Mouse (Mus musculus): ENCODE data around the gene Dnah2. TPM values are rescaled to one million over a fixed set of nuclear protein-coding genes. Genes with fewer than 3 reads are reported as not detected.

The Dnah2 gene
- total and polyA plus RNA-seq, 3 experiments, result under 0.01 to 0.03 TPM; not detected in 1

GRCm38 (mm10) chr11:69547071-69547470 lies 1.8 kb downstream of the Dnah2 start:
- peak overlapping the region; percentile 88 for H3K4me2 ChIP-seq (ENCODE audit: insufficient read depth, low read depth, poor library complexity, severe bottlenecking)
- dilution Hi-C loops (cut with MboI; ENCODE audit: extremely low pct_ligation_motif_present, extremely low pct_unique_long_range_greater_than_20kb, low sequenced_read_pairs), result no loop called here
- no peaks in the 10 kb centered on the region for H3K36me3 ChIP-seq (replicated peaks in 1 of 2; ENCODE audit: control insufficient read depth in 1 of 2, insufficient read depth in 1 of 2, low read length in 1 of 2)
- no peaks in the 10 kb centered on the region for H3K9me3 ChIP-seq (replicated peaks; ENCODE audit: low read length)
- H3K27me3 ChIP-seq (replicated peaks), result peaks cover 52% of the 10 kb centered on the region
- no peak overlapping the region for H3K27ac ChIP-seq (ENCODE audit: insufficient read depth, low read depth)
- in situ Hi-C loops (cut with MboI; ENCODE audit: low pct_ligation_motif_present, low pct_unique_long_range_greater_than_20kb, low sequenced_read_pairs), result no loop called here
- no peak for DNase-seq (ENCODE audit: extremely low read depth)
- peak overlapping the region in 1 of 3 experiments; percentile 43 for H3K4me3 ChIP-seq (replicated peaks in 1 of 3; ENCODE audit: low read depth in 2 of 3, low read length in 2 of 3, poor library complexity in 1 of 3)
- TF ChIP-seq CHD1 (IDR thresholded peaks at IDR 0.05; ENCODE audit: low read depth, low read length) (no peak), MAZ (IDR thresholded peaks at IDR 0.05; ENCODE audit: low read depth, low read length) (no peak), CTCF (conservative IDR thresholded peaks at IDR 0.05 in 1 of 2, IDR thresholded peaks at IDR 0.05 in 1 of 2; ENCODE audit: low read depth in 2 of 2, low read length in 2 of 2) (peak in 1 of 2 experiments; percentile 64; a peak in 2 of 4 replicates)
- H3K79me2 ChIP-seq (replicated peaks; ENCODE audit: control insufficient read depth, extremely low read depth, insufficient read depth, poor library complexity, severe bottlenecking), result no peaks in the 10 kb centered on the region
- H3K4me1 ChIP-seq (ENCODE audit: control insufficient read depth in 1 of 2, insufficient read depth in 2 of 2), result peaks cover 9 to 14% of the 10 kb centered on the region in 2 experiments
- peak overlapping the region; percentile 30; the same call in 1 of the 2 replicates for H3K9ac ChIP-seq (ENCODE audit: insufficient read depth, low read depth)

- H3K36me3 ChIP-seq (replicated peaks in 1 of 2; ENCODE audit: control insufficient read depth in 1 of 2, insufficient read depth in 1 of 2, low read length in 1 of 2), result no peaks in the 10 kb centered on the region
- H3K79me2 ChIP-seq (replicated peaks; ENCODE audit: control insufficient read depth, extremely low read depth, insufficient read depth, poor library complexity, severe bottlenecking), result no peaks in the 10 kb centered on the region
- peak overlapping the region; percentile 30; the same call in 1 of the 2 replicates for H3K9ac ChIP-seq (ENCODE audit: insufficient read depth, low read depth)
- in situ Hi-C loops (cut with MboI; ENCODE audit: low pct_ligation_motif_present, low pct_unique_long_range_greater_than_20kb, low sequenced_read_pairs), result no loop called here
- H3K27me3 ChIP-seq (replicated peaks), result peaks cover 52% of the 10 kb centered on the region
- dilution Hi-C loops (cut with MboI; ENCODE audit: extremely low pct_ligation_motif_present, extremely low pct_unique_long_range_greater_than_20kb, low sequenced_read_pairs), result no loop called here
- H3K9me3 ChIP-seq (replicated peaks; ENCODE audit: low read length), result no peaks in the 10 kb centered on the region
- H3K4me1 ChIP-seq (ENCODE audit: control insufficient read depth in 1 of 2, insufficient read depth in 2 of 2), result peaks cover 9 to 14% of the 10 kb centered on the region in 2 experiments
- peak overlapping the region in 1 of 3 experiments; percentile 43 for H3K4me3 ChIP-seq (replicated peaks in 1 of 3; ENCODE audit: low read depth in 2 of 3, low read length in 2 of 3, poor library complexity in 1 of 3)
- peak; percentile 51 for DNase-seq (ENCODE audit: extremely low read depth)
- peak overlapping the region; percentile 88 for H3K4me2 ChIP-seq (ENCODE audit: insufficient read depth, low read depth, poor library complexity, severe bottlenecking)
- H3K27ac ChIP-seq (ENCODE audit: insufficient read depth, low read depth), result no peak overlapping the region
- TF ChIP-seq ZNF384 (IDR thresholded peaks at IDR 0.05; ENCODE audit: low read depth, low read length), result peak; percentile 64
- no peak for TF ChIP-seq CHD2 (IDR thresholded peaks at IDR 0.05; ENCODE audit: low read length)
- TF ChIP-seq USF1 (IDR thresholded peaks at IDR 0.05; ENCODE audit: low read depth, low read length), result no peak
- TF ChIP-seq EP300 (IDR thresholded peaks at IDR 0.05; ENCODE audit: low read length), result no peak
- peak; percentile 35 for TF ChIP-seq RAD21 (IDR thresholded peaks at IDR 0.05; ENCODE audit: low read depth, low read length)
- TF ChIP-seq PAX5 (IDR thresholded peaks at IDR 0.05; ENCODE audit: low read length), result no peak
- TF ChIP-seq MYC (IDR thresholded peaks at IDR 0.05; ENCODE audit: low read depth, low read length), result no peak
- no peak for TF ChIP-seq MAZ (IDR thresholded peaks at IDR 0.05; ENCODE audit: low read depth, low read length)
- TF ChIP-seq TCF12 (IDR thresholded peaks at IDR 0.05; ENCODE audit: low read depth, low read length), result 0 out of 2 replicates have a peak, but pooled peaks have one; percentile 25
- TF ChIP-seq TBP (conservative IDR thresholded peaks at IDR 0.05; ENCODE audit: low read depth, low read length), result no peak
- TF ChIP-seq ZC3H11A (IDR thresholded peaks at IDR 0.05; ENCODE audit: low read depth, low read length), result no peak
- TF ChIP-seq NELFE (IDR thresholded peaks at IDR 0.05; ENCODE audit: low read depth, low read length), result no peak
- TF ChIP-seq CTCF (conservative IDR thresholded peaks at IDR 0.05 in 1 of 2, IDR thresholded peaks at IDR 0.05 in 1 of 2; ENCODE audit: low read depth in 2 of 2, low read length in 2 of 2), result peak in 1 of 2 experiments; percentile 78; a peak in 2 of 4 replicates
- no peak for TF ChIP-seq USF2 (conservative IDR thresholded peaks at IDR 0.05; ENCODE audit: low read depth, low read length)
- no peak for TF ChIP-seq HCFC1 (IDR thresholded peaks at IDR 0.05; ENCODE audit: low read depth, low read length)
- no peak for TF ChIP-seq MAX (IDR thresholded peaks at IDR 0.05; ENCODE audit: low read length)
- TF ChIP-seq ZMIZ1 (IDR thresholded peaks at IDR 0.05; ENCODE audit: low read depth, low read length), result no peak
- TF ChIP-seq UBTF (IDR thresholded peaks at IDR 0.05; ENCODE audit: low read depth, low read length), result no peak
- no peak for TF ChIP-seq POLR2A (IDR thresholded peaks at IDR 0.05; ENCODE audit: low read depth, low read length)
- no peak for TF ChIP-seq ELF1 (IDR thresholded peaks at IDR 0.05; ENCODE audit: low read depth, low read length)
- TF ChIP-seq ZKSCAN1 (IDR thresholded peaks at IDR 0.05; ENCODE audit: borderline replicate concordance, low read depth, low read length), result no peak
- no peak for TF ChIP-seq MEF2A (IDR thresholded peaks at IDR 0.05; ENCODE audit: borderline replicate concordance, low read depth, low read length)
- no peak for TF ChIP-seq E2F4 (IDR thresholded peaks at IDR 0.05; ENCODE audit: insufficient replicate concordance, low read depth, low read length)
- no peak for TF ChIP-seq POLR2AphosphoS2 (IDR thresholded peaks at IDR 0.05; ENCODE audit: low read depth, low read length)
- no peak for TF ChIP-seq SIN3A (IDR thresholded peaks at IDR 0.05; ENCODE audit: low read length)
- TF ChIP-seq GABPA (IDR thresholded peaks at IDR 0.05; ENCODE audit: insufficient replicate concordance, low read depth, low read length), result no peak
- no peak for TF ChIP-seq JUND (conservative IDR thresholded peaks at IDR 0.05; ENCODE audit: low read depth, low read length)
- TF ChIP-seq ETS1 (conservative IDR thresholded peaks at IDR 0.05; ENCODE audit: low read depth, low read length), result no peak
- TF ChIP-seq MXI1 (IDR thresholded peaks at IDR 0.05; ENCODE audit: low read depth, low read length), result peak; percentile 45; the same call in 1 of the 2 replicates
- TF ChIP-seq MAFK (IDR thresholded peaks at IDR 0.05; ENCODE audit: insufficient replicate concordance, low read length), result no peak
- peak; percentile 81 for TF ChIP-seq NRF1 (IDR thresholded peaks at IDR 0.05; ENCODE audit: low read depth, low read length)
Observed at GRCm38 (mm10) chr11:69546423-69547053, 2.4 kb downstream of the Dnah2 start.
